22 mouse cellular contexts compared by ENCODE assay signal in genomic region chr14:54121340-54121739, GRCm38 (mm10).
A peak's percentile ranks its signal among the peaks of the same experiment; 100 is the strongest.
DNase-seq lines count a peak whose midpoint lies in the region; ATAC-seq and TF ChIP-seq lines count a peak whose summit lies in the region.
"Had no signal": no experiment of that assay in that cellular context is flagged by ENCODE, and none has a peak within 500 bp of the region (broad histone marks: within the 10 kb centered on the region; RNA-seq: fewer than 3 reads in every experiment).

No protein-coding gene starts in this region.

- dilution Hi-C loops in CH12.LX (cut with MboI; ENCODE audit: extremely low pct_ligation_motif_present, extremely low pct_unique_long_range_greater_than_20kb, low sequenced_read_pairs): no loop called here

- intact Hi-C loops in gastrocnemius, adult 2 months (cut with DNase I): no loop called here
- intact Hi-C loops in left cerebral cortex, adult 2 months (cut with DNase I): no loop called here

- H3K27ac ChIP-seq in gastrocnemius, adult 2 months: peak overlapping the region; percentile 74
- peak overlapping the region; percentile 35; the same call in 1 of the 2 replicates for H3K27ac ChIP-seq in lung, embryonic 15.5 days
- no peak overlapping the region for H3K27ac ChIP-seq in CH12.LX (ENCODE audit: insufficient read depth, low read depth)
- H3K27ac ChIP-seq in left cerebral cortex, adult 2 months: no peak overlapping the region
- H3K27ac ChIP-seq: embryonic facial prominence, embryonic 13.5 days; heart, embryonic 10.5 days; hindbrain, embryonic 12.5 days had no signal

- TF ChIP-seq EP300 in CH12.LX (IDR thresholded peaks at IDR 0.05; ENCODE audit: low read length): no peak

- 59% methylated on average over 4 of the region's 4 CpGs for WGBS in lung, embryonic 15.5 days
- 70% methylated on average over 4 of the region's 4 CpGs for WGBS in lung, adult 2 months

- DNase-seq in gastrocnemius, adult 2 months: peak; percentile 45
- DNase-seq in gastrocnemius, postnatal 25 days: no peak
- no peak for DNase-seq in lung, adult 2 months
- DNase-seq in 416B (ENCODE audit: low read depth) (peak; percentile 31), CH12.LX (ENCODE audit: extremely low read depth) (no peak)
- DNase-seq in left cerebral cortex, adult 2 months (ENCODE audit: extremely low spot score in 1 of 2, low spot score in 2 of 2): no peak
- DNase-seq: adrenal gland, postnatal 25 days; B cell, adult 2 months; cerebellum, adult 18-20 months; cerebellum, adult 9-11 months; cerebellum, postnatal 36 days; gastrocnemius, postnatal 10 days; heart, adult 18-20 months; heart, postnatal 10 days had no signal

- TF ChIP-seq POLR2A in lung, adult 2 months (IDR thresholded peaks at IDR 0.05; ENCODE audit: borderline replicate concordance, extremely low read depth, low read depth, low read length): no peak
- TF ChIP-seq POLR2A in CH12.LX (IDR thresholded peaks at IDR 0.05; ENCODE audit: low read depth, low read length): no peak

- no peaks in the 10 kb centered on the region for H3K9me3 ChIP-seq in lung, embryonic 15.5 days
- H3K9me3 ChIP-seq in CH12.LX (replicated peaks; ENCODE audit: low read length): no peaks in the 10 kb centered on the region
- H3K9me3 ChIP-seq: embryonic facial prominence, embryonic 13.5 days; heart, embryonic 10.5 days; hindbrain, embryonic 12.5 days had no signal

- in situ Hi-C loops in CH12.LX (cut with MboI; ENCODE audit: low pct_ligation_motif_present, low pct_unique_long_range_greater_than_20kb, low sequenced_read_pairs): no loop called here

- H3K36me3 ChIP-seq in lung, embryonic 15.5 days: no peaks in the 10 kb centered on the region
- no peaks in the 10 kb centered on the region for H3K36me3 ChIP-seq in CH12.LX (replicated peaks in 1 of 2; ENCODE audit: control insufficient read depth in 1 of 2, insufficient read depth in 1 of 2, low read length in 1 of 2)
- H3K36me3 ChIP-seq: embryonic facial prominence, embryonic 13.5 days; heart, embryonic 10.5 days; hindbrain, embryonic 12.5 days had no signal

- peaks cover 36% of the 10 kb centered on the region for H3K4me1 ChIP-seq in lung, embryonic 15.5 days
- no peaks in the 10 kb centered on the region for H3K4me1 ChIP-seq in lung, adult 2 months (ENCODE audit: control insufficient read depth, insufficient read depth, low read length)
- H3K4me1 ChIP-seq in CH12.LX (ENCODE audit: control insufficient read depth in 1 of 2, insufficient read depth in 2 of 2): peaks cover 14 to 24% of the 10 kb centered on the region in 2 experiments

- TF ChIP-seq CTCF in gastrocnemius, adult 2 months (IDR thresholded peaks at IDR 0.05): no peak; the same call in 1 of the 2 replicates
- TF ChIP-seq CTCF in lung, adult 2 months (IDR thresholded peaks at IDR 0.05; ENCODE audit: insufficient read depth, low read length): no peak
- TF ChIP-seq CTCF in CH12.LX (conservative IDR thresholded peaks at IDR 0.05 in 1 of 2, IDR thresholded peaks at IDR 0.05 in 1 of 2; ENCODE audit: low read depth in 2 of 2, low read length in 2 of 2): no peak
- no peak for TF ChIP-seq CTCF in left cerebral cortex, adult 2 months (IDR thresholded peaks at IDR 0.05)

- no peak overlapping the region for H3K4me2 ChIP-seq in lung, embryonic 15.5 days
- 0 out of 2 replicates have a peak overlapping the region, but pooled peaks have one; percentile 26 for H3K4me2 ChIP-seq in CH12.LX (ENCODE audit: insufficient read depth, low read depth, poor library complexity, severe bottlenecking)
- H3K4me2 ChIP-seq: embryonic facial prominence, embryonic 13.5 days; hindbrain, embryonic 12.5 days had no signal

- H3K79me2 ChIP-seq in CH12.LX (replicated peaks; ENCODE audit: control insufficient read depth, extremely low read depth, insufficient read depth, poor library complexity, severe bottlenecking): no peaks in the 10 kb centered on the region

- no peak overlapping the region for H3K4me3 ChIP-seq in gastrocnemius, adult 2 months
- H3K4me3 ChIP-seq in lung, embryonic 15.5 days: no peak overlapping the region
- no peak overlapping the region for H3K4me3 ChIP-seq in lung, adult 2 months (replicated peaks; ENCODE audit: extremely low read depth, low read depth, low read length)
- H3K4me3 ChIP-seq in CH12.LX (replicated peaks in 1 of 3; ENCODE audit: low read depth in 2 of 3, low read length in 2 of 3, poor library complexity in 1 of 3): no peak overlapping the region
- H3K4me3 ChIP-seq in left cerebral cortex, adult 2 months: no peak overlapping the region
- H3K4me3 ChIP-seq: embryonic facial prominence, embryonic 13.5 days; heart, embryonic 10.5 days; hindbrain, embryonic 12.5 days had no signal

- no peaks in the 10 kb centered on the region for H3K27me3 ChIP-seq in lung, embryonic 15.5 days
- no peaks in the 10 kb centered on the region for H3K27me3 ChIP-seq in CH12.LX (replicated peaks)
- H3K27me3 ChIP-seq: embryonic facial prominence, embryonic 13.5 days; hindbrain, embryonic 12.5 days had no signal

- TF ChIP-seq RAD21 in CH12.LX (IDR thresholded peaks at IDR 0.05; ENCODE audit: low read depth, low read length): no peak

- ATAC-seq in lung, embryonic 15.5 days (ENCODE audit: borderline replicate concordance, extremely low read depth, low FRiP score, low TSS enrichment): no peak
- ATAC-seq: CD4-positive, CD25-positive, alpha-beta regulatory T cell, adult 4 months; forebrain, embryonic 14.5 days; hindbrain, embryonic 16.5 days; inflammation-experienced regulatory T-cells, adult 6 months had no signal

- no peak overlapping the region for H3K9ac ChIP-seq in lung, embryonic 15.5 days
- H3K9ac ChIP-seq in CH12.LX (ENCODE audit: insufficient read depth, low read depth): no peak overlapping the region
- H3K9ac ChIP-seq: embryonic facial prominence, embryonic 13.5 days; hindbrain, embryonic 12.5 days had no signal

TF ChIP-seq in CH12.LX, 34 proteins besides CTCF, POLR2A, EP300 and RAD21:
- TF ChIP-seq ZC3H11A (IDR thresholded peaks at IDR 0.05; ENCODE audit: low read depth, low read length) (no peak), MEF2A (IDR thresholded peaks at IDR 0.05; ENCODE audit: borderline replicate concordance, low read depth, low read length) (0 out of 2 replicates have a peak, but pooled peaks have one; percentile 8), PAX5 (IDR thresholded peaks at IDR 0.05; ENCODE audit: low read length) (no peak), GABPA (IDR thresholded peaks at IDR 0.05; ENCODE audit: insufficient replicate concordance, low read depth, low read length) (no peak), SIN3A (IDR thresholded peaks at IDR 0.05; ENCODE audit: low read length) (no peak), ETS1 (conservative IDR thresholded peaks at IDR 0.05; ENCODE audit: low read depth, low read length) (no peak), HCFC1 (IDR thresholded peaks at IDR 0.05; ENCODE audit: low read depth, low read length) (no peak), BHLHE40 (IDR thresholded peaks at IDR 0.05; ENCODE audit: low read depth, low read length) (no peak), USF1 (IDR thresholded peaks at IDR 0.05; ENCODE audit: low read depth, low read length) (no peak), JUN (IDR thresholded peaks at IDR 0.05; ENCODE audit: insufficient read depth, low read depth, low read length) (no peak), NRF1 (IDR thresholded peaks at IDR 0.05; ENCODE audit: low read depth, low read length) (no peak), USF2 (conservative IDR thresholded peaks at IDR 0.05; ENCODE audit: low read depth, low read length) (no peak), SMC3 (IDR thresholded peaks at IDR 0.05; ENCODE audit: low read depth, low read length) (no peak), IRF4 (IDR thresholded peaks at IDR 0.05; ENCODE audit: low read depth, low read length) (no peak), MAFK (IDR thresholded peaks at IDR 0.05; ENCODE audit: insufficient replicate concordance, low read length) (0 out of 2 replicates have a peak, but pooled peaks have one; percentile 18), TCF12 (IDR thresholded peaks at IDR 0.05; ENCODE audit: low read depth, low read length) (no peak), MXI1 (IDR thresholded peaks at IDR 0.05; ENCODE audit: low read depth, low read length) (no peak)

Comparison
In these comparisons a context has a peak if more than half of its experiments do, and no peak if none do; other contexts are left out.
1. DNase-seq: peak in gastrocnemius, adult 2 months (single experiment) and 416B (single experiment); none in gastrocnemius, postnatal 25 days (single experiment), lung, adult 2 months (single experiment), CH12.LX (single experiment) and left cerebral cortex, adult 2 months (0 of 2).
2. H3K27ac ChIP-seq: peak in gastrocnemius, adult 2 months (single experiment) and lung, embryonic 15.5 days (single experiment); none in CH12.LX (single experiment) and left cerebral cortex, adult 2 months (single experiment).